Mouse (Mus musculus) forebrain, postnatal 0 days (tissue): ENCODE measurements at regions not wholly inside any gene's neighbourhood (a gene's known extent, or its start where the extent isn't known, plus 50 kb on each side); places are given as distances from the start of the nearest gene placed in this dataset.

Experiments used
- ATAC-seq: fragments of 200-750 bp; cut with Nextera tagmentation; 2 replicates; pipeline ENCODE4 v1.8.0; 2017; ENCODE audit warnings: mild to moderate bottlenecking, moderate library complexity
- DNase-seq: peaks from one replicate; pipeline ENCODE4 v3.0.0-alpha.2; 2015
- H3K27ac ChIP-seq: fragments of 300-500 bp; sonication (generic); 2 replicates; pipeline ENCODE4 v1.5.1; 2014; ENCODE audit warnings: low read depth, mild to moderate bottlenecking, antibody characterized with exemption, low read length, moderate library complexity, mixed read lengths
- H3K27me3 ChIP-seq: fragments of 300-500 bp; sonication (generic); 2 replicates; pipeline ENCODE4 v1.6.1; 2014; ENCODE audit warnings: mild to moderate bottlenecking, low read length, mixed read lengths; ENCODE audit not compliant: insufficient read depth
- H3K36me3 ChIP-seq: fragments of 300-500 bp; sonication (generic); 2 replicates; pipeline ENCODE4 v1.6.1; 2014; ENCODE audit warnings: mild to moderate bottlenecking, moderate library complexity; ENCODE audit not compliant: insufficient read depth
- H3K4me1 ChIP-seq: fragments of 300-500 bp; sonication (generic); 2 replicates; pipeline ENCODE4 v1.6.1; 2014; ENCODE audit warnings: antibody characterized with exemption; ENCODE audit not compliant: insufficient read depth
- H3K4me2 ChIP-seq: fragments of 300-500 bp; sonication (generic); 2 replicates; pipeline ENCODE4 v1.6.1; 2014; ENCODE audit warnings: low read depth, mild to moderate bottlenecking, moderate library complexity
- H3K4me3 ChIP-seq: fragments of 300-500 bp; sonication (generic); 2 replicates; pipeline ENCODE4 v1.5.1; 2014; ENCODE audit warnings: low read depth, low read length, mixed read lengths
- H3K9ac ChIP-seq: fragments of 300-500 bp; sonication (generic); 2 replicates; pipeline ENCODE4 v1.6.1; 2014; ENCODE audit warnings: mild to moderate bottlenecking
- H3K9me3 ChIP-seq: fragments of 300-500 bp; sonication (generic); 2 replicates; pipeline ENCODE4 v1.6.1; 2016; ENCODE audit warnings: low read length
- CTCF ChIP-seq: sonication (generic); IDR thresholded peaks from 2 replicates; pipeline ENCODE4 v1.5.1; 2016; ENCODE audit warnings: antibody characterized with exemption, control low read depth, low read depth
- WGBS: fragments of 180-500 bp; shearing (Covaris S2); extraction: QIAGEN DNeasy Blood & Tissue Kit; methylation state at CpG from one replicate; pipeline ENCODE4 v1.1.7; 2014; 5-methylcytosine and 5-hydroxymethylcytosine counted together

DNA sequence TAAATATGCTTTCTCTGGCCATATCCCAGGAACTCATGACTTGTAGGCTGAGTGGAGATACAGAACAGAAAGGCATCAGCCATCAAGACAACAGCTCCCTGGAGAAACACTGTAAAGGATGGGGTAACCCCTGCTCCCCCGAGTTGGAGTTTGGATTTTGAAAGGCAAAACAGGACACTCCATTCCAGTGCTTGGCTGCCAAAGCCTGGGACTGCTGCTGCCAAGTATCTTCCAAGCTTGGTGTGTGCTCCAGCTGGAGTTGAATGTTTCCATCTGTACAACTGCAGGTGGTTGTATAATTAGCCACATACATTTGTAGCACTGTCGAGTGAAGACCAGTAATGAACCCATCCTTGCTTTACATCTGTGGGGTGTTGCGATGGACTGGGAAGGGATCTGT lies 62.1 kb downstream of the 4933412E24Rik start:
- peak; percentile 73 for DNase-seq
- Histone ChIP-seq H3K4me2 (no peak overlapping the region), H3K36me3 (no peaks in the 10 kb centered on the region), H3K9ac (no peak overlapping the region), H3K9me3 (no peaks in the 10 kb centered on the region), H3K27ac (no peak overlapping the region; the same call in 1 of the 2 replicates), H3K4me1 (no peaks in the 10 kb centered on the region), H3K4me3 (no peak overlapping the region), H3K27me3 (no peaks in the 10 kb centered on the region)
- no peak for TF ChIP-seq CTCF
- peak; percentile 82 for ATAC-seq
- WGBS = 41% methylated on average over 3 of the region's 3 CpGs

DNA sequence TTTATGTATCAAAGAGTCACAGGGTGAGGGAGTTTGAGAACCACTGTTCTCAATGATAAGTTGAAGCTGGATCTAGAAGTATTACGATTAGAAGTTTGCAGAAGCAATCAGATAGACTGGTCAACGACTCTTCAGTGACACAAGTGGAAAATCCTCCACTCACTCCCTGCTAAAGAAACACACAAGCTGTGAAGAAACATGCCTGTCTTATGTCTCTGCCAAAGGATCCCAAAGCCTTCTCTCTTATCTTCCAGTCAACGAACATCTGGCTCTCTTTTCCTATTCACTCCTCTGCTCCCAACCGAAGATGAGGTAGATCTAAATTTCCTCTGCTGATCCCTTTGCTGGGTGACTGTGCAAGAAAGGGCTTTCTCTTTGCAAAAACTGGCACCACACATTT lies 62.6 kb downstream of the 4933412E24Rik start:
- no peaks in the 10 kb centered on the region for H3K27me3 ChIP-seq
- no peaks in the 10 kb centered on the region for H3K9me3 ChIP-seq
- WGBS = 78% methylated on average over 4 of the region's 4 CpGs
- H3K4me3 ChIP-seq = no peak overlapping the region
- no peak overlapping the region for H3K4me2 ChIP-seq
- no peak overlapping the region for H3K9ac ChIP-seq
- no peaks in the 10 kb centered on the region for H3K4me1 ChIP-seq
- DNase-seq (no peak), ATAC-seq (no peak)
- H3K27ac ChIP-seq = no peak overlapping the region
- TF ChIP-seq CTCF = no peak
- H3K36me3 ChIP-seq = no peaks in the 10 kb centered on the region

DNA sequence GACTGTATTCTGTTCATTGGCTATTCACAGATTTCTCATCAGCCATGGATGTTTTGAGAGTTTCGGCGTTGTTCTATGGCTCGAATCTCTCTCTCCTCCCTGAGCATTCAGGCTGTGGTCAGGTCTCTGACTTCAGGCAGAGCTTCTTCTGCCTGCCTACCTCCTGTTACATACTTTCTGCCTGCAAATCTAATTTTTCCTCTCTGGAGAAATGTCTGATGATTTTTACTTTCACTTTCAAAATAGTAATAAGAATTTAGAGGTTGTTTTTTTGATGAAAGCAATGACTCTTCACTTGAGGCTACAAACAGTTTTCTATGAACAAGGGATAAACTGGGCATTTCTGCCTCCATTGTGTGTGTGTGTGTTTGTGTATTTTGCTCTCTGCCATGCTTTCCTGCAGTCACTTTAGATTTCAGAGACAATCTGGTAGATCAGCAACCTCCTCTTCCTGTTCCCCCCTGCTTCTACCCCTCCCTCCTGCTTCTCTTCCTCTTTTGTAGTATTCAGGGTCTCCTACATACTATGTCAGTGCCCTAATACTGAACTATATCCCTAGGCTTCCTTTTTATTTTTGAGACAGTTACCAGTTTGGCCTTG lies 65.7 kb downstream of the 4933412E24Rik start:
- no peak for TF ChIP-seq CTCF
- no peak for ATAC-seq
- H3K36me3 ChIP-seq = no peaks in the 10 kb centered on the region
- no peak overlapping the region for H3K4me2 ChIP-seq
- H3K4me3 ChIP-seq = no peak overlapping the region
- H3K27me3 ChIP-seq = no peaks in the 10 kb centered on the region
- no peak for DNase-seq
- WGBS = 89% methylated on average over 3 of the region's 3 CpGs
- H3K9me3 ChIP-seq = no peaks in the 10 kb centered on the region
- H3K4me1 ChIP-seq = no peaks in the 10 kb centered on the region
- no peak overlapping the region for H3K9ac ChIP-seq
- no peak overlapping the region for H3K27ac ChIP-seq

DNA sequence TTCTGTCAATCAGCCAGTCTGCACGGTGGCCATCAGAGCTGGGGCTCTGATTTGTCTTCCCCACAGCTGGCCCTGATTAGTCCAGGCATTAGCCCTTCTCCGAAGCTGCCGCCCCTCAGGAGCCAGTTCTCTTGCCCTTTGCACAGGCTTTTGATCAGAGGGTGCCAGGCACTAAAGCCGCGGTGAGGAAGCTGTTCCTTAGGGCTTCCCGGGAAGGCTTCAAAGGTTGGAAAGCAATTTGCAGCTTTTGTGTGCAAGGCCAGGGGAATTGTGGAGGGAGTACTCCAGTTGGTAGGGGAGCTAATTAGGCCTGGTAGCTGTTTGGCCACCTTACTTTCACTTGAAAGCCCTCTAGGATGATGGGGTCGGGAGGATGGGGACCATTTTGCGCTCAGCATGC lies 71.2 kb downstream of the 4933412E24Rik start:
- H3K4me1 ChIP-seq = no peaks in the 10 kb centered on the region
- peak; percentile 45; the same call in 1 of the 2 replicates for ATAC-seq
- no peak for TF ChIP-seq CTCF
- no peaks in the 10 kb centered on the region for H3K36me3 ChIP-seq
- WGBS = 8% methylated on average over 8 of the region's 8 CpGs
- H3K4me3 ChIP-seq = no peak overlapping the region
- H3K27me3 ChIP-seq = no peaks in the 10 kb centered on the region
- no peak overlapping the region for H3K9ac ChIP-seq
- no peaks in the 10 kb centered on the region for H3K9me3 ChIP-seq
- H3K4me2 ChIP-seq = no peak overlapping the region
- H3K27ac ChIP-seq = no peak overlapping the region
- peak; percentile 20 for DNase-seq

DNA sequence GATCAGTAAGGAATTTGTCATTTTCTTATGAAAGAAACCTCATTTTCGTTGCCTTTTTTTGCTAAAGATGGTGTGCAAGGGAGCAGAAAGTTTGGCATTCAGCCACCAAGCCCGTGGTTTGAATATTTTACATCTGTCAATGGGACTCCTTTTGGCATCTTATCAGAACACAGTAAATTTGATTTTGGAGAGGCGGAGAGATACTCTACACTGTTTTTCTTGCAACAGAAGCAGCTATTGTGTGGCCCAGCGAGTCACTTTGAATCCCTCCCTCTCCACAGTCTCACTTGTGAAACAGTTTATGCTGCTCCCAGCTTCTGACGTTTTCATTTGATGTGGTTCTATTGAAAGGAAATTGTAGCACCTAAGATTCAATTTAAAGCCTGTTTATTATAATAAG lies 79.9 kb downstream of the 4933412E24Rik start:
- no peak for TF ChIP-seq CTCF
- ATAC-seq (peak; percentile 32; the same call in 1 of the 2 replicates), DNase-seq (peak; percentile 60)
- no peaks in the 10 kb centered on the region for H3K9me3 ChIP-seq
- no peak overlapping the region for H3K4me3 ChIP-seq
- no peak overlapping the region for H3K9ac ChIP-seq
- H3K36me3 ChIP-seq = no peaks in the 10 kb centered on the region
- no peak overlapping the region; the same call in 1 of the 2 replicates for H3K27ac ChIP-seq
- WGBS = 10% methylated on average over 5 of the region's 5 CpGs
- H3K4me2 ChIP-seq = no peak overlapping the region
- peaks cover 3% of the 10 kb centered on the region; the same call in 1 of the 2 replicates for H3K4me1 ChIP-seq
- H3K27me3 ChIP-seq = no peaks in the 10 kb centered on the region

DNA sequence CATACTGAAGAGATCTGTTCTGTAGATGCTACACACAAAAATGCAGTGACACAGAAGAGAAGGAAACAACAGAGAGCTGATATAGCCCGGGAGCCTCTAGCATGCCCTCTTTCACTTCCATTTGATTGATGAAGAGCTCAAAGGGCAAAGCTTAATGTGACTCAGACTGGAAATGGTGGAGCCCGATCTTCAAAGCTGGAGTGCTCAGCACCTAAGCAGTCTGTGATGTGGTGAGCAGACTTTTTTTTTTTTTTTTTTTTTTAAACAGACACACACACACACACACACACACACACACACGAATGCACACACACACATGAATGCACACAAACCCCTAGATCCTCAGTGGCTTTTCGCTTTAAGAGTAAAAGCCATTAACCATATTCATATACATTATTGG lies 102.6 kb downstream of the 4933412E24Rik start:
- 75% methylated on average over 4 of the region's 4 CpGs for WGBS
- H3K4me3 ChIP-seq = no peak overlapping the region
- H3K27ac ChIP-seq = no peak overlapping the region
- H3K9ac ChIP-seq = no peak overlapping the region
- DNase-seq (no peak), ATAC-seq (no peak)
- no peaks in the 10 kb centered on the region for H3K27me3 ChIP-seq
- TF ChIP-seq CTCF = no peak
- no peak overlapping the region for H3K4me2 ChIP-seq
- H3K9me3 ChIP-seq = no peaks in the 10 kb centered on the region
- no peaks in the 10 kb centered on the region for H3K4me1 ChIP-seq
- H3K36me3 ChIP-seq = no peaks in the 10 kb centered on the region

DNA sequence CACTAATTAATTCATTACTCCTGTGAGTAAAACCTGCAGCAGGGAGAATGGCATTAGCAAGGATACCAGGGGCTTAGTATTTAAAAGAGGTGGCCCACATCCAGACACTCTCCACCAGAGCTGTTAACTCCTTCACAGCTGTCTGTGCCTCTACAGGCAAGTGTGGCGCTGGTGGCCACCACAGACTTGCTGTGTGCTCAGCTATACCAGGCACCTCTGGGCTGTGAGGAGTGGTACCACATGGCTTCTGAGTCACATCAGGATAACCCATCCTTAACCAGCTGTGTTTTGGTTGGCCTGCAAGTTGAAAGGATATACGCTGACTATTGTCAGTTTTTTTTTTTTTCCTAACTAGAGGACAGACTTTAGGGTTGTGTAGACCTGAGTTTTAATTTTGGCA lies 108.1 kb downstream of the 4933412E24Rik start:
- Histone ChIP-seq H3K4me2 (no peak overlapping the region), H3K4me3 (no peak overlapping the region), H3K9ac (no peak overlapping the region), H3K4me1 (no peaks in the 10 kb centered on the region), H3K27me3 (no peaks in the 10 kb centered on the region), H3K27ac (no peak overlapping the region), H3K9me3 (no peaks in the 10 kb centered on the region), H3K36me3 (no peaks in the 10 kb centered on the region)
- WGBS = 72% methylated on average over 2 of the region's 2 CpGs
- ATAC-seq (no peak), DNase-seq (no peak)
- no peak for TF ChIP-seq CTCF
